Mouse (Mus musculus) cerebral cortex, adult 2 months (tissue): ENCODE measurements around the gene Wdr18.

Experiments used
- WGBS: fragments of 180-500 bp; shearing (Covaris S2); methylation state at CpG from one replicate; pipeline ENCODE4 v1.1.7; 2018; 5-methylcytosine and 5-hydroxymethylcytosine counted together

Wdr18 gene

DNA sequence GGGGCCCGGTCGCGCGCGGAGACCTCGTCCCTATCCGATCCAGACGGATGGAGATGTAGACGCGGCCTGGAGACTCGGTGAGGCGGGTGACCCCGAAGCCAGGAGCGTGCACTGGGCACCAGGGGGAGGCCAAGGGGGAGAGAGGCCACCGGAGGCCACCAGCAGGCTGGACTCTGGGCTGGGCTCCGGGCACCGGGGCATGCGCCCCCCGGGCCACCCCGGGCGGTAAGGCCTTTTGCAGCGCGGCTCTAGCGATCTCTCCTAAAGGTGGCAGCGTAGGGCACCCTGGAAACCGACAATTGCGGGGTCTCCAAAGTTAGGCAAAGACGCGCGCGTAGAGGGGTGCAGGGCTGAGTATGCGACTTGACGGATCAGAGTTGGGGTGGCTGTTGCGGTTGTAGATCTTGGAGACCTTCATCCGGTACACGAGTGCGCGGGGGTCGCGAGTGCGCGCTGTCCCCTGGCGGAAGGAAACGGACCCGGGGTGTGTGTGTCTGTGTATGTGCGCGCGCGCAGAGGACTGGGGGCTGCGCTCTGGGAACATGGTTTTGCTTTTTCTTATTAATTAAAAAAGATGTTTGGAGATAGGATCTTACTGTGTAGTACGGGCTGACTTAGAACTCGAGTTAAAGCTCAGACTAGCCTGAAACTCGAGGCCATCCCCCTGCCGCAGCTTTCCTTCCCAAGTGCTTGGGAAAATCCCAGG, 32.5 kb upstream of the Wdr18 start:
- WGBS = under 1% methylated on average over 54 of the region's 54 CpGs

DNA sequence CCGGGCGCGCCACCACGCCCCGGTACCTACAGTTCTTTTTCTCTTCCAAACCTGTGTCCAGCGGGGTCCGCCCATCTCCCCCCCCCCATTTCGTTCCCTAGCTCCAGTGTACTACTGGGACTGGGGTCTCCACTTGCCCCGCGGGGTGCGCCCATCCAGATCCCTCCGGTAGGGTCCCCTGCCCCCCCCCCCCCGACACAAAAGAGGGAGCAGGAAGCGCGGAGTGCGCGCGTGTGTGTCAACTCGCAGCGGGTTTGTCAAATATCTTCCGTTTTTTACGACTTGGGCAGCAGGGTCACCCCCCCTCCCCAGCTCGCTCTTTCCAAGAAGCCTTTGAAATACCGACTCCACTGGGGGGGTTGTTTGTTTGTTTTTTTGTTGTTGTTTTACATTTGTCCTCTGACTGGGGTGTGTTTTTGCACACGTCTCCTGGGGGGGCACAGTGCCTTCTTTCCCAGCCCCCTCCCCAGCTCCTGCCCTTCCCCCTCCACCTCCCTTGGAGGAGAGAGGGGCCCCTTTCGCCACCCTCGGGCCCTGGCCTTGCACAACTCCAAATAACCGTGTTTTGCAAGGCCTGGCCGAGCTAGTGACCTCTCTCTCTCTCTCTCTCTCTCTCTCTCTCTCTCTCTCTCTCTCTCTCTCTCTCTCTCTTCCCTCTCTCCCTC, 31.8 kb upstream of the Wdr18 start:
- WGBS = 3% methylated on average over 29 of the region's 29 CpGs

DNA sequence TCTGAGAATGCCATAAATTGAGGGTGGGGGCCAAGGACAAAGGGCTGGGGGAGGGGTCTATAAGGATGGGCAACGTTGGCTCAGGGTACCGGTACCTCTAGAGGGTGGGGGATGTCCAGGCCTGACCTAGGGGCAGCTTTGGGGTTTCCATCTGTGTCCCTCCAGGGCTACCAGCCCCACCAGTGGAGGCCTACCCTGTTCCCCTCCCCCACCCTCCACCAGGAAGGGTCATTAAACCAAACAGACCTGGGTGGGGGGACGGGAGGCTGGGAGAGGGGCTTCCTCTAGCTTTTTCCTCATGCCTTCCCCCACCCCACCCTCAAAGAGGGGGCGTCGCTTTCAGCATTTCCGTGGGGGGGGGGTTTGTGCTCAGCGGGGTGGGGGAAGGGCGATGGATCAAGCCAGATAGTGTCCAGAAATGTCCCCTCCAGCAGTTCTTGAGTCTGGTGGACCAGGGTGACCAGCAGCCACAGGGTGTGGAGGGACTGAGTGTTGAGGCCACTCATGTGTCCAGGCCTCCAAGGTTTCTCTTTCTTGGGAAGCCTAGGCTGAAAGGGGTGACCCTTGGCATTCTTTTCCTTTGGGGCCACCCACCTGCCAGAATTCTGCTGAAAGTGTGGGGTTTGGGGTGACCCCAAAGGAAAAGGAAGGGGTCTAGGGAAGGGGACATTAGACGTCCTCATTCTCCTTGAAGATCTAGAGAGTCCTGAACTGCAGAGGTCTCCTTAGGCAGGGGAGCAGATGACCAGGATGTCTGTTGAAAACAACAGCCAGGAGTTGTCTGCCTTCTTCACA, 30.8 kb upstream of the Wdr18 start:
- 41% methylated on average over 9 of the region's 9 CpGs for WGBS

DNA sequence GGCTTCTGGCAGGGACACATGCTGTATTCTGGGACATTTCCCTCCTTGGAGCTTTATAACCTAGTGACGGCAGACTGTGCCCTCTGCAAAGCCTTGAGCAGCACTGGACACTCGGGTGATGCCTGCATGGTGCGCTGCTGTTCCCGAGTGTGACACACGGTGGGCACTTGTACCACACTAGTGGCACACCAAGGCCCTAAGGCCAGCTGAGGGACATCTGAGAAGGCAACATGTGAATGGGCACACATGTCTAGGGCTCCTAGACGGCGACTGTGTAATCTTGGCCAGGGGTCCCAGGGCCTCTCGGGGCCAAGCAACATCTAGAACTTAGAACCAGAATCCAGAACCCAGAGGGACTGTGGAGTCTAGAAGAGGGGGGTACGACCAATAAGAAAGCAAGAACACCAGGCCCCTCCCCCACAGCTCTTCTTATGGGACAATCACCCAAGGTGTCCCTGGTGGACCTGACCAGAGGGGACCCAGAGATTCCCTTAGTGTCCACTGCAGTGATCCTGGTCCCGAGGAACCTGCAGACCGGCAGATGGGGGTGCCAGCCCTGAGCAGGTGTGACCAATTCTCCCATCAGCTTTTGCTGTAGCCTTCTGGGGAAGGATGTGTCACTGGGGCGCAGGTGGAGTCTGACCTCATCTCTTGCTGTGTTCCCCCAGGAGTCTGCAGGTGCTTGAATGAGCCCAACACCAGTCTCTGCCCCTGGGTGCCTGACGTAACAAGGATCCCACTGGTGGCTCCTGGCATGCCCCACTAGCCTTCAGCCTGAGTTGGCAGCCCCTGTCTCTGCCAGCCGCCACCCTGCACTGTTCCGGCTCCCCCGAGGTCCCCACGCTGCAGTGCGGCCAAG, 29.8 kb upstream of the Wdr18 start:
- WGBS = 88% methylated on average over 18 of the region's 18 CpGs

DNA sequence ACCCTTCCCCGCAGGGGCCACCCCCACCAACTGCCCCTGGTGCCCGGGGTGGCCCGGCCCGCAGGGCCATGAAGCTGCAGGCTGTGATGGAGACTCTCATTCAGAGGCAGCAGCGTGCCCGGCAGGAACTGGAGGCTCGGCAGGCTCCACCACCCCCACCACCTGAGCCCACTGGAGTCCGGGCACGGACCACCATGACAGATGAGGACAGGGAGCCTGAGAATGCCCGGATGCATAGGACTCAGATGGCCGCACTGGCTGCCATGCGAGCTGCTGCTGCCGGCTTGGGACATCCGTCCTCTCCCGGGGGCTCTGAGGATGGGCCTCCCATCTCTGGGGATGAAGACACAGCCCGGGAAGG, 29.1 kb upstream of the Wdr18 start:
- WGBS = 88% methylated on average over 16 of the region's 16 CpGs

DNA sequence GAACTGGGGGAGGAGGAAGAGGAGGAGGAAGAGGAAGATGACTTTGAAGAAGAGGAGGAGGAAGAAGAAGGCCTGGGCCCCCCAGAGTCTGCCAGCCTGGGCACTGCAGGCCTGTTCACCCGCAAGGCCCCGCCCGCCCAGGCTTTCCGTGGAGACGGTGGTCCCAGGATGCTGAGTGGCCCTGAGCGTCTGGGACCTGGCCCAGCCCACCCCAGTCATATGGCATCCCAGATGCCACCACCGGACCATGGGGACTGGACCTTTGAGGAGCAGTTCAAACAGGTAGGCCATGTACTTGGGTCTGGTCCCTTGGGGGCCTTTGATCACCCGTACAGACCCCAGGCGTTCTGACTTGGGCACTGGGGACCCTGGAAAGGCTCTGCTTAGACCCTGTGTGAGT, 28.2 kb upstream of the Wdr18 start:
- WGBS = 85% methylated on average over 9 of the region's 9 CpGs

DNA sequence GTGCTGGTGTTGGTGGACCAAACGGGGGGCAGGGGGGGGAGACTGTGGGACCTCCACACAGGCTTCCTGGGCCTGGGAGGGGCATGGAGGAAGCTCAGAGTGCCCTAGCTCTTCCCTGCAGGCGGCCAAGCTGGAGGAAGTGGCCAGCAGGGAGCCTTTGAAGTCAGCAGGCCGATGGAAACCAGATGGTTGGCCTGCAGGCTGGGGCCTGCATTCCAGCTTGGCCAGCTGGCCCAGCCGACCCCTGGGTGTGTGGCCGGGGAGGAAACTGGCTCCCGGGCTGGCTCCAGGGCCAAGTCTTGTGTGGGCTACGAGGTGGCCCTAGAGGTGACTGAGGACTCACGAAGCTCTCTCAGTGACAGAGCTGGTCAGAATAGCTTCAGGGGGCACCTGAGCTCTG, 27.2 kb upstream of the Wdr18 start:
- WGBS = 49% methylated on average over 8 of the region's 8 CpGs

DNA sequence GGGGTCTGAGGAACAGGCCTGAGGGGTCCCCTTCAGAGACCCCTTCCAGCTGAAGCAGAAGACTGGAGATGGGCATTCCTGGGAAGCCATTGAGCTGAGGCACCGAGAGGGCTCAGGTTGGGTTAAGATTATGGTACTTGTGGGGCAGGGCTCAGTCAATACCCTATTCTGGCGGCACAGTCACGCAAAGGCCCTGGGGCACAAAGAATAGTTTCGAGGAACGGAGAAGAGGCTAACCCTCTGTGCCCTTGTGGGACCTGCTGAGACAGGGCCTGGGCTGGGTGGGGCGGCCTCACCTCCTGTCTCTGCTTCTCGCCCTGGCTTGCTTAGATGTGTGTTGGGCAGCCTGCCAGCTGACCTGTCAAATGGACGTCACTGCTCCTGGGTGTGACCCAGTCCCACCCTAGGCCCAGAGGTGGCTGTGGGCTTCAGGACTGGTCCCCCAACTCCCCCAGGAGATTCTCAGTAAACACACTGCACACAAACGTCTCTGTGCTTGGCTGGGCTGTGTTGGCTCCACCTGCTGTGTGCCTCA, 26.7 kb upstream of the Wdr18 start:
- WGBS = 67% methylated on average over 9 of the region's 9 CpGs

DNA sequence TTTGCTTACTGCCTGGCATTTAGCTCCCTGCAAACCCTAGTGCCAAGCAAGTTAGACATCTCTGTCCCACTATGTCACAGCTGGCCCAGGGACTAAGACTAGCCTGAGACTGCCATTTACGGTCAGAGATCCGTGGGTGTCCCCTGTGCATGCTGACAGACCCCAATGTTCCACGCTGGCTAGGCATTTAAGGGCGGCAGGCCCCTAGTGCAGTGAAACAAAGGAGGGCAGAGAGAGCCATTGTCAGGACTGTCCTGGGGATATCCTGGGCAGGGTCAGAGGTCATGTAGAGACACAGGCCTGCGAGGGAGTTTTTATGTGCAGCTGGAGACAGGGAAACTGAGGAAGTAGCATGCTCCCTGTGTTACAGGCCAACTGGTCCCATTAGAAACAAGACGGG, 26.1 kb upstream of the Wdr18 start:
- 54% methylated on average over 6 of the region's 6 CpGs for WGBS

DNA sequence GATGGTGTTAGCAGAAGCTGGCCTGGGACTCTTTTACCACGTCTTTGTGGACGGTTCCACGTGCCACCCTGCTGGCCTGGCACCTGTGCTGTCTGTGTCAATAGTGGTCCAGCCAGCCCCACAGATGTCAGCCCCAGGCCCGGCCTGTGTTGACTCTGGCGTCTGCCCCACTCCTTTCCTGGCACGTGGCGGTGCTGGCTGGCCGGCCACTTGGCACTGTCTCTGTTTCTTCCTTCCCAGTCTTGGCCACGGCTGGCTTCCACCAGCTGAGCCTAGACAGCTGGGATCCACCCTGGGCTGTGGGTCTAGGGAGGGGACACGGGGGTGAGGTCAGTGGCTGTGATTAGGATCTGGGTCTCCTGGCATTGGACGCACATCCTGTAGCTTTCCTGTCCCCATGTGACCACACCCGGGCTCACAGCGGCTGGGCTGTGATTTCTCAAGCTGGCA, 25.7 kb upstream of the Wdr18 start:
- WGBS = 30% methylated on average over 13 of the region's 13 CpGs

DNA sequence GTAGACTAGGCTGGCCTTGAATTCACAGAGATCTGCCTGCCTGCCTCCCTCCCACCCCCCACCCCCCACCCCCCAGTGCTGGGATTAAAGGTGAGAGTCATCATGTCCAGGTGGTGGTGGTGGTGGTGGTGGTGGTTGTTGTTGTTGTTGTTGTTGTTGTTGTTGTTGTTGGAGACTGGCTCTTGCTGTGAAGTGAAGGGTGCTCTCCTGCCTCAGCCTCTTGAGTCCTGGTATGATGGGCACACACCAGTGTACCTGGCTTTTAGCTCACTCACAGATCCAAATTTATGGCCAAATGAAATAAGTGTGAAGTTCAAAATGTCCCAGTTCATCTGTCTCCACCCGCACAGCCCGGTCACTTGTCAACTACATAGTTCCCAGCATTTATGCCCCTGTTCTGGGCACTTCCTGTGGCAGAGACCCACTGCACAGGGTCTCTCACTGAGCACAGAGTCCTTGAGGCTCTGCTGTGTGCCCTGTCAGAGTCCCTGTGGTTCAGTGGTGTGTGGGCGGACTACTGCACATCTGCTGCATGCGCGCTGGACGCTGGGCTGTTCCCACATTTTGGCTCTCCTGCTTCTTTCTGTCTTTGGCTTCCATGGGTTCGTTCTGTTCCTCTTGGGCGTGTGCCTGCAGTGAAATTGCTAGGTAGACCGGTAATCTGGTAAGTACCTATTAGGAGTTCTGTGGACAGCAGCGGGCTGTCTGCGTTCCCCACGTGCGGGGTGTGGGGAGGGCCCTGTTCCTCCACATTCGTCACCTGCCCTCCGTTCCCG, 25.0 kb upstream of the Wdr18 start:
- 75% methylated on average over 16 of the region's 16 CpGs for WGBS

DNA sequence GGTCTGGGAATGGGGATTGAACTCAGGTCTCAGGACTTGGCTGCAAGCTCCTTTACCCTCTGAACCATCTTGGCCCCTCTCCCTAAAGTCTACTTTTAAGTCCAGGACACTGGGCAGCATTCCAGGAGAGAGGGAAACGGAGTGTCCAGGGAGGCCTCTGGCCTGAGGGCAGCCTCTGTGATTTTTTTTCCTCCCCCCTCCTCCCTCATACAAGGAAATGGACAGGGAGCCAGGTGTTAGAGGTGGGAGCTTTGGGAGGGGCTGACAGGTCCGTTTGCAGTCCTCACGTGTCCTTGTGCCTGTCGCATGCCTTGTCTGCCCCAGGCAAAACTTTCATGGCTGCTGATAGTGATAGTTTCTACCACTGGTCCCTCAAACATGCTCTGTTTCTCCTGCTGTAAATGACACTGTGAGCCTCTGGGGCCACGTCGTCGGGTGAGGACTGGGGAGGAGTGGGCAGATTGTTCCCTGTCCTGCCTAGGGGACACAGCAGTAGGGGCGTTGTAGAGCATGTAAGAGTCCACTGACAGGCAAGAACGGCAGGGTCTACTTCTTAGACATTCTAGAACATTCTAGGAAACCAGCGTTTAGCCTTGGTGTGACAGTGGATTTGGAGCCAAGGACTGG, 23.6 kb upstream of the Wdr18 start:
- 60% methylated on average over 10 of the region's 10 CpGs for WGBS

DNA sequence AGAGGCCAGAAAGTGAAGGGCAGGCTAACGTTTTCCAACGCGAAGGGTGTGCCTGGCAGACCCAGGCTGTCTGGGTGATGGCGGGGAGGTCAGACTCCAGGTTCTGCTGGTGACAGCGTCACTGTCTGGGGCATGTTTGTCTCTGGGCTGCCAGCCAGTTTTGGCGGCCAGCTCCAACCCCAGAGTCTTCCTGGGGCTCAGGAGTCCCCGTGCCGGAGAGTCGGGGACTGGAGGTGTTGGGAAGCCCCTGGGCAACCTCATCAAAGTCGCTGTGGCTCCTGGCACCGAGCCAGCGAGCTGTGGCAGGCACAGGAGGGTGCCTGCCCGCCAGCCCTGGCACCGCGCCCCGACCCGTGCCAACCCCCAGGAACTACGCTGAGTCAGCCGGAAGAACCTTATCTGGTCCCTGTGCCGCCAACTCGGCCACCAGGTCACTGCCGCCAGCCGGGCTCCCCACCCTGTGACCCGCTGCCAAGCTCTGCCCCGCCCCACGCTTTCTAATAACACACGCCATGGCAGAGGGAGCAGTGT, 23.0 kb upstream of the Wdr18 start:
- 41% methylated on average over 27 of the region's 27 CpGs for WGBS

DNA sequence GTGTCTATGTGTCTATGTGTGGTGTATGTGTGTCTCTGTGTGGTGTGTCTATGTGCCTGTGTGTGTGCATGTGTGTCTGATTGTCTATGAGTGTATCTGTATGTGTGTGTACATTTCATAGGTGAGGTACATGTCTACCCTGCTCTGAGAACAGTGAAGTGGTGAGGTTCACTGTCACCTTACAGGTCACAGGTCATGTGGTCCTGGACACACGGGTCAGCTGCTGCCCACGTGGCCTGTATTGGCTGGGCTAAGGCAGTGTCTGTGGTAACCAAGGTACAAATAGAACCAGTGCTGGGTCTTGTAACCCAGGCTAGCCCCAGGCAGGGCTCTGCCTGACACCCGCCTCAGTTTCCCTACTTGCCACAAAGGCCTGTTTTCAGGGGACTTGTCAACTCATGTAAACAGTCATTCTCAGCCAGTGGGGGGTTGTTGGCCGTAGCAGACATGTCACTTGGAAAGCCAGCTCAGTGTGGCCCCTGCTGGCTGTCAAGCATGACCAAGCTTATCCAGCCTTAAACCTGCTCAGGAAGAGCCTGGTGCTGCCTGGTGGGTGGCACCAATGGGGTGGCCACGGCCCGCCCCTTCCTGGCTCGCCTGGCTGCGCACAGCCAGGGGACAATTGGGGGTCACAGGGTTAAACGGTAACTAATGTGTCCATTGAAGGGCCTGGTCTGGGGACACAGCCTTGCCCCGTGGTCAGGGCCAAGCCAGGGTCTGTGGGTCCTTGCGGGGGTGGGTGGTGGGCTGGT, 22.0 kb upstream of the Wdr18 start:
- 83% methylated on average over 11 of the region's 11 CpGs for WGBS

DNA sequence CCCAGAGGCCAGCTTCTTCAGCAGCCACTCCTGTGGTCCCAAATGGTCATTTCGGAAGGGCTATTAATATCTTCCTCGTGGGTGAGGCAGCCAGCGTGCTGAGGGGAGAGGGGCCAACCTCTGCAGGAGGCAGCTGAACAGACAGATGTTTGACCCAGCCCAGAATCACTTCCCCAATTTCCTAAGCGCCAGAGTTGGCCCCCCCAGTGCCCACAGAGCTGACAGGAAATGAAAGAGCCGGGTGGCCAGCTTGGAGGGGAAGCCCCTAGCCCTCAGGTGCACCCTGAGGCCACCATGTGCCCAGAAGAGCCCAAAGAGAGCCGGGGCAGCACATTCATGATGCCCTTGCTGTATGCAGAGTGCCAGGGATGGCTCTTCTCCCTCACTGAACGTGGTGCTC, 19.2 kb upstream of the Wdr18 start:
- 73% methylated on average over 7 of the region's 7 CpGs for WGBS

DNA sequence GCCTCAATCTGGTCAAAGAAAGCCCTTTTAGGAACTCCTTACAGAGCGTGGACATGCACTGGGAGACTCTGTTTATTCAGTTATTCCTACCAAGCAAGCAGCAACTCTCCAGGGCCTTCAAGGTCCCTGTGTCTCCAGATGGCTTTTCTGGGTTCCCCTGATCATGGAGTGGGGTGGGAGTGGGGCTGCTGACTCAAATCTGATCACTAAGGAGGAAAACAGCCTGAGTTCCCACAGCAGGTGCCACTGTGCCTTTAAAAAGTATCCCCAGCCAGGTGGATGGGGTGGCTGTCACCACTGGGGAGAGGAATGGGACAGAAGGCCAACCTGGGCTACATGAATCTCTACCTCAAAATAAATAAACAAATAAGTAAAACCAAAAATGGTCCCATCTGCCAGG, 17.0 kb upstream of the Wdr18 start:
- WGBS = 94% methylated on average over 1 of the region's 1 CpGs

DNA sequence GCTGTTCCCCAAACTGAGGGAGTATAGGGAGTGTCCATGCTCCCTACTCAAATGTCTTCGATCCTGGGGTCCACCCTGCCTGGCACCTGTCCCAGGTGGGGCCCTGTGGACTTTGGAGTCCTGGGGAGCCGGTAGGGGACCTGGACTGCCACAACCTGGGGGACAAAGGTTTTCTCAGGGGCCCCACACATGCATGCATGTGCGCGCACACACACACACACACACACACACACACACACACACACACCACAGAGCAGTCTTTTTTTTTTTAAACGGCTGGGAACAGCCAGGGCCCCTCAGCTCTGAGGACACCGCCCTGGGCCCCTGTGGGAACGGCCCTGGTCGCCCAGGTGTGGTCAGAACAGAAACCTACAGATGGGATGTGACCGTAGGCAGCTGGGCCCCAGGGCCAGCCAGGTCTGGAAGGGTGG, 16.5 kb upstream of the Wdr18 start:
- 81% methylated on average over 9 of the region's 9 CpGs for WGBS

DNA sequence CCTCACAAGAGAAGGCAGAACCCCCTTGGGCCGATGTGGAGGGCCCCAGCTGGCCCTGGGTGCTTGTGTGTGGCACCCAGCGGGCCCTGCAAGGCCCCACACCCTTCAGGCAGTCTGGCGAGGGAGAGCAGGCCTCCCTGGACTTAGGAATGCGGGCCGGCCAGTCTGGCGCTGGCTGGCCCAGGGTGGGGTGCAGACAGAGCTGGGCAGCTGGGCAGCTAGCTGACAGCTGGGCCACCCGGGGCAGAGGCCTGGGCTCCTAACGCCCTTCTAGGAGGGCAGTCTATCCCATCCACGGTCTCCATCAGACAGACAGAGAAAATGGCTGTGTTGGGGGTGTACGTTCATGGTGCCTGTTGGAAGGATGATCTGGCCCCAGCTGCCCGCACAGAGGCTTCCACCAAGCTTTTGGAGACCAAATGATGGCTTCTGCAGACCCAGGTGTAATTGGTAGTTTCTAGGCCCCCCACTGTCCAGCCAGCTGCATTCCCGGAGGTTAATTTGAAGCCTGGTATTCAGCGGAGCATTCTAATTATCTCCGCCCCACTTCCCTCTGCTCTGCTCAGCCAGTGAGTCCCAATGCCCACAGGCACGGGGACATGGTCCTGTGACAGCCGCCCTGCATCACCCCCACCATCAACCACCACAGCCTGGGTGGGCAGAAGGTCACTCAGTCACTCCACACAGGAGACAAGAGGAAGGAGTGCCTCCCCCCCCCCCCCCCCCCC, 14.3 kb upstream of the Wdr18 start:
- WGBS = 67% methylated on average over 16 of the region's 16 CpGs
